Mouse (Mus musculus) 3134 (cell line): ENCODE results near the gene Fads3.

Experiments used
- DNase-seq: peaks from one replicate; pipeline ENCODE4 v3.0.0-alpha.2; 2011; ENCODE audit warnings: low spot score; ENCODE audit not compliant: insufficient read length; ENCODE audit errors: extremely low read depth

Fads3 gene

DNA sequence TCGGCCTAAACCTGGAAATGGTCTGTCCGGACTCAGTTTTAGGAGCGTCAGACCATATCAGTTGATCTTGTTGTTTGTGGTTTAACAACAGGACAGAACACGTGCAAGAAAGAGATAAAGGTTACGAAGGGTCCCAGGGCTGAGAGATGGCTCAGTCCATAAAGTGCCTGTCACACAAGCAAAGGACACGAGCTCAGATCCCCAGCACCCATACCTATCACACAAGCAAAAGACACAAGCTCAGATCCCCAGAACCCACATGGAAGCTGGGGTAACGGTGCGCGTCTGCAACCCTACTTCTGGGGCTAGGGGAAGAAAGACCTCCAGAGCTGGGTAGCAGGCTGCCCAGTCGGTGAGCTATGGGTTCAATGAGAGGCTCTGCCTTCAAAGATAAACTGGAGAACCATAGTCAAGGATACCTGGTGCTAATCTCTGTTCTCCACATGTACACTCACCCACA lies 63.7 kb downstream of the Fads3 start:
- DNase-seq: no peak

GRCm38 (mm10) chr19:10106634-10107033 lies 65.3 kb downstream of the Fads3 start:
- no peak for DNase-seq

GRCm38 (mm10) chr19:10107051-10107611 lies 65.8 kb downstream of the Fads3 start:
- DNase-seq: no peak

GRCm38 (mm10) chr19:10108129-10108528 lies 66.8 kb downstream of the Fads3 start:
- DNase-seq: no peak

DNA sequence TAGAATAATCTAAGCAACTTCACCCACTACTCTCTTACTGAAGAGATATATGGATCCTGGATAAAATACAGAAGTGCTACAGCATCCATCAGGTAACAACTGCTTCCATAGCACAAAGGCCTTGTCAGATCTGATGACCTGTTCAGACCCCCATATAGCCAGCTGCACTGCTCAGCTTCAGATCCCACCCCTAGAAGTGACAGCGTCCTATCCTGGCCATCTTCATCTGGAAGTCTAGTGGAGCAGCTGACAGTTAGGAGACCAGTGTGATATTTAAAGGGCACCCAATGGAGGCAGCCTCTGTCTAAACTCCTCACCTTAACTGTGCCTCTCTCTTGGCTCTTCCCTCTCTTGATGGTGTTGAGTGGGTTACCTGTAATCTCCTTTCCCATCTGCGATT lies 67.3 kb downstream of the Fads3 start:
- DNase-seq: no peak
